Mouse (Mus musculus) retina, postnatal 1 day (tissue): ENCODE measurements at regions not wholly inside any gene's neighbourhood (a gene's known extent, or its start where the extent isn't known, plus 50 kb on each side); places are given as distances from the start of the nearest gene placed in this dataset.

Source experiments
- DNase-seq: peaks from one replicate; pipeline ENCODE4 v3.0.0-alpha.2; 2012

GRCm38 (mm10) chr5:51829606-51830005 lies 262.1 kb upstream of the Ppargc1a start:
- DNase-seq = no peak

GRCm38 (mm10) chr5:51829020-51829419 lies 261.5 kb upstream of the Ppargc1a start:
- no peak for DNase-seq

GRCm38 (mm10) chr5:51826269-51826668 lies 258.7 kb upstream of the Ppargc1a start:
- DNase-seq = no peak

GRCm38 (mm10) chr5:51825584-51826088 lies 258.1 kb upstream of the Ppargc1a start:
- DNase-seq = no peak

GRCm38 (mm10) chr5:51824731-51825130 lies 257.2 kb upstream of the Ppargc1a start:
- no peak for DNase-seq

GRCm38 (mm10) chr5:51823657-51824056 lies 256.1 kb upstream of the Ppargc1a start:
- DNase-seq = no peak

- no peak for DNase-seq
Measured at GRCm38 (mm10) chr5:51816258-51816657, 248.7 kb upstream of the Ppargc1a start.

GRCm38 (mm10) chr5:51811728-51812127 lies 244.2 kb upstream of the Ppargc1a start:
- DNase-seq = no peak

GRCm38 (mm10) chr5:51801486-51801885 lies 234.0 kb upstream of the Ppargc1a start:
- no peak for DNase-seq

- no peak for DNase-seq
Measured at GRCm38 (mm10) chr5:51799371-51800035, 232.0 kb upstream of the Ppargc1a start.

- no peak for DNase-seq
Measured at GRCm38 (mm10) chr5:51794097-51794496, 226.6 kb upstream of the Ppargc1a start.

- DNase-seq = no peak
Measured at GRCm38 (mm10) chr5:51792950-51793349, 225.4 kb upstream of the Ppargc1a start.

- DNase-seq = no peak
Measured at GRCm38 (mm10) chr5:51788768-51789167, 221.2 kb upstream of the Ppargc1a start.

GRCm38 (mm10) chr5:51783523-51783922 lies 216.0 kb upstream of the Ppargc1a start:
- no peak for DNase-seq

GRCm38 (mm10) chr5:51783099-51783498 lies 215.6 kb upstream of the Ppargc1a start:
- DNase-seq = no peak

- no peak for DNase-seq
Measured at GRCm38 (mm10) chr5:51775502-51776145, 208.1 kb upstream of the Ppargc1a start.

GRCm38 (mm10) chr5:51771655-51772054 lies 204.1 kb upstream of the Ppargc1a start:
- DNase-seq = no peak

GRCm38 (mm10) chr5:51766111-51766510 lies 198.6 kb upstream of the Ppargc1a start:
- DNase-seq = no peak

- no peak for DNase-seq
Measured at GRCm38 (mm10) chr5:51764416-51764815, 196.9 kb upstream of the Ppargc1a start.

GRCm38 (mm10) chr5:51763599-51763998 lies 196.1 kb upstream of the Ppargc1a start:
- no peak for DNase-seq

- DNase-seq = no peak
Measured at GRCm38 (mm10) chr5:51762352-51762751, 194.8 kb upstream of the Ppargc1a start.

- DNase-seq = no peak
Measured at GRCm38 (mm10) chr5:51758289-51758688, 190.8 kb upstream of the Ppargc1a start.

- no peak for DNase-seq
Measured at GRCm38 (mm10) chr5:51757864-51758263, 190.3 kb upstream of the Ppargc1a start.

GRCm38 (mm10) chr5:51752024-51752423 lies 184.5 kb upstream of the Ppargc1a start:
- no peak for DNase-seq

GRCm38 (mm10) chr5:51750456-51750855 lies 182.9 kb upstream of the Ppargc1a start:
- no peak for DNase-seq
